8 mouse cellular contexts compared by ENCODE assay signal in genomic region chr1:177338466-177339206, GRCm38 (mm10).
DNase-seq lines count a peak whose midpoint lies in the region; ATAC-seq and TF ChIP-seq lines count a peak whose summit lies in the region.

No protein-coding gene starts in this region.

- H3K9me3 ChIP-seq in embryonic facial prominence, embryonic 11.5 days (replicated peaks; ENCODE audit: control insufficient read depth, low read length) = no peaks in the 10 kb centered on the region
- no peaks in the 10 kb centered on the region for H3K9me3 ChIP-seq in heart, embryonic 10.5 days
- no peaks in the 10 kb centered on the region for H3K9me3 ChIP-seq in kidney, embryonic 15.5 days (replicated peaks)
- no peaks in the 10 kb centered on the region for H3K9me3 ChIP-seq in stomach, embryonic 15.5 days

- ATAC-seq in embryonic facial prominence, embryonic 11.5 days (replicated peaks; ENCODE audit: insufficient number of reproducible peaks, low FRiP score, low TSS enrichment, low read depth) = peak; percentile 90
- ATAC-seq in kidney, embryonic 15.5 days (replicated peaks; ENCODE audit: low FRiP score) = peak; percentile 94
- peak; percentile 53; the same call in 1 of the 2 replicates for ATAC-seq in stomach, embryonic 15.5 days (ENCODE audit: insufficient read depth, low FRiP score, low read depth)

- peak overlapping the region; percentile 47 for H3K4me2 ChIP-seq in embryonic facial prominence, embryonic 11.5 days (ENCODE audit: low read depth, low read length)
- peak overlapping the region; percentile 77 for H3K4me2 ChIP-seq in kidney, embryonic 15.5 days
- peak overlapping the region; percentile 68 for H3K4me2 ChIP-seq in myocyte (ENCODE audit: low read depth)
- H3K4me2 ChIP-seq in stomach, embryonic 15.5 days = peak overlapping the region; percentile 79

- 4% methylated on average over 32 of the region's 32 CpGs for WGBS in embryonic facial prominence, embryonic 11.5 days
- WGBS in heart, embryonic 10.5 days = 3% methylated on average over 32 of the region's 32 CpGs
- 7% methylated on average over 32 of the region's 32 CpGs for WGBS in kidney, embryonic 15.5 days
- 4% methylated on average over 32 of the region's 32 CpGs for WGBS in liver, adult 2 months
- WGBS in stomach, embryonic 15.5 days = 4% methylated on average over 32 of the region's 32 CpGs

- no peaks in the 10 kb centered on the region for H3K79me2 ChIP-seq in liver, adult 2 months (ENCODE audit: control insufficient read depth, insufficient read depth, low read length)
- no peaks in the 10 kb centered on the region for H3K79me2 ChIP-seq in myocyte (ENCODE audit: control insufficient read depth, insufficient read depth)

- no peaks in the 10 kb centered on the region for H3K36me3 ChIP-seq in embryonic facial prominence, embryonic 11.5 days (replicated peaks; ENCODE audit: control insufficient read depth, insufficient read depth, low read depth, low read length)
- H3K36me3 ChIP-seq in heart, embryonic 10.5 days = no peaks in the 10 kb centered on the region
- no peaks in the 10 kb centered on the region for H3K36me3 ChIP-seq in kidney, embryonic 15.5 days
- no peaks in the 10 kb centered on the region for H3K36me3 ChIP-seq in liver, adult 2 months (ENCODE audit: control insufficient read depth, insufficient read depth, low read length)
- H3K36me3 ChIP-seq in myocyte (ENCODE audit: control insufficient read depth, insufficient read depth) = no peaks in the 10 kb centered on the region
- H3K36me3 ChIP-seq in stomach, embryonic 15.5 days = no peaks in the 10 kb centered on the region

- H3K4me3 ChIP-seq in embryonic facial prominence, embryonic 11.5 days (ENCODE audit: low read depth, low read length) = peak overlapping the region; percentile 30
- peak overlapping the region; percentile 64 for H3K4me3 ChIP-seq in heart, embryonic 10.5 days
- H3K4me3 ChIP-seq in kidney, embryonic 15.5 days (replicated peaks) = peak overlapping the region; percentile 42
- H3K4me3 ChIP-seq in liver, adult 2 months (ENCODE audit: insufficient read depth, low read depth, low read length) = peak overlapping the region; percentile 63
- peak overlapping the region; percentile 23 for H3K4me3 ChIP-seq in myocyte
- H3K4me3 ChIP-seq in stomach, embryonic 15.5 days (replicated peaks) = peak overlapping the region; percentile 47

- no peak for TF ChIP-seq CTCF in liver, adult 2 months (IDR thresholded peaks at IDR 0.05; ENCODE audit: low read depth, low read length)

- DNase-seq in 3T3-L1 (ENCODE audit: low read depth, low spot score) = peak; percentile 68
- DNase-seq in adrenal gland, postnatal 14 days = peak; percentile 74
- peak; percentile 72 for DNase-seq in embryonic facial prominence, embryonic 11.5 days (ENCODE audit: low spot score)
- DNase-seq in heart, embryonic 10.5 days (ENCODE audit: low spot score) = peak; percentile 80
- peak; percentile 21 for DNase-seq in liver, adult 2 months (ENCODE audit: extremely low read depth, low read depth, low spot score)

- H3ac ChIP-seq in myocyte (ENCODE audit: control insufficient read depth, insufficient read length) = no peak overlapping the region

- no peaks in the 10 kb centered on the region for H3K4me1 ChIP-seq in embryonic facial prominence, embryonic 11.5 days (ENCODE audit: control insufficient read depth, insufficient read depth, low read length)
- H3K4me1 ChIP-seq in heart, embryonic 10.5 days = 0 out of 2 replicates have a peak, but pooled peaks cover 9% of the 10 kb centered on the region
- H3K4me1 ChIP-seq in kidney, embryonic 15.5 days = peaks cover 14% of the 10 kb centered on the region; the same call in 1 of the 2 replicates
- peaks cover 4% of the 10 kb centered on the region for H3K4me1 ChIP-seq in liver, adult 2 months (ENCODE audit: control insufficient read depth, insufficient read depth, low read length)
- H3K4me1 ChIP-seq in stomach, embryonic 15.5 days = peaks cover 3% of the 10 kb centered on the region; the same call in 1 of the 2 replicates

- TF ChIP-seq POLR2A in liver, adult 2 months (IDR thresholded peaks at IDR 0.05; ENCODE audit: extremely low read depth, insufficient read depth, low read length) = no peak
- no peak for TF ChIP-seq POLR2A in myocyte (IDR thresholded peaks at IDR 0.05; ENCODE audit: insufficient read length, low read depth)

- no peak overlapping the region for H3K27ac ChIP-seq in embryonic facial prominence, embryonic 11.5 days (replicated peaks; ENCODE audit: low read depth, low read length)
- H3K27ac ChIP-seq in heart, embryonic 10.5 days = peak overlapping the region; percentile 88
- peak overlapping the region; percentile 64 for H3K27ac ChIP-seq in kidney, embryonic 15.5 days
- no peak overlapping the region for H3K27ac ChIP-seq in liver, adult 2 months (replicated peaks; ENCODE audit: insufficient read depth, low read depth, low read length)
- no peak overlapping the region for H3K27ac ChIP-seq in stomach, embryonic 15.5 days

- no peaks in the 10 kb centered on the region for H3K27me3 ChIP-seq in embryonic facial prominence, embryonic 11.5 days (ENCODE audit: control insufficient read depth, insufficient read depth, low read length)
- H3K27me3 ChIP-seq in heart, embryonic 10.5 days (ENCODE audit: insufficient read depth, poor library complexity, severe bottlenecking) = no peaks in the 10 kb centered on the region
- H3K27me3 ChIP-seq in kidney, embryonic 15.5 days = no peaks in the 10 kb centered on the region
- H3K27me3 ChIP-seq in liver, adult 2 months (ENCODE audit: control insufficient read depth, insufficient read depth, low read length) = no peaks in the 10 kb centered on the region
- no peaks in the 10 kb centered on the region for H3K27me3 ChIP-seq in myocyte (ENCODE audit: control insufficient read depth, insufficient read depth, insufficient read length)
- no peaks in the 10 kb centered on the region for H3K27me3 ChIP-seq in stomach, embryonic 15.5 days (replicated peaks)

- H3K9ac ChIP-seq in embryonic facial prominence, embryonic 11.5 days (replicated peaks; ENCODE audit: low read length) = peak overlapping the region; percentile 57
- H3K9ac ChIP-seq in kidney, embryonic 15.5 days = peak overlapping the region; percentile 43; the same call in 1 of the 2 replicates
- H3K9ac ChIP-seq in liver, adult 2 months (ENCODE audit: low read depth, low read length) = peak overlapping the region; percentile 56
- H3K9ac ChIP-seq in stomach, embryonic 15.5 days = peak overlapping the region; percentile 17; the same call in 1 of the 2 replicates

TF ChIP-seq in myocyte, 11 proteins besides CTCF, POLR2A, EP300 and RAD21:
- TF ChIP-seq TCF3 (IDR thresholded peaks at IDR 0.05; ENCODE audit: insufficient read length, low read depth) (no peak), MYOD1 (IDR thresholded peaks at IDR 0.05; ENCODE audit: control insufficient read depth in 1 of 3, insufficient read length in 2 of 3, low read depth in 2 of 3) (no peak), REST (IDR thresholded peaks at IDR 0.05; ENCODE audit: insufficient read depth, insufficient read length) (no peak), USF1 (IDR thresholded peaks at IDR 0.05; ENCODE audit: low read depth) (no peak), MAX (IDR thresholded peaks at IDR 0.05; ENCODE audit: low read depth) (no peak), POLR2AphosphoS2 (IDR thresholded peaks at IDR 0.05; ENCODE audit: insufficient read length, low read depth) (no peak), E2F4 (IDR thresholded peaks at IDR 0.05; ENCODE audit: insufficient read depth) (no peak), MYOG (IDR thresholded peaks at IDR 0.05; ENCODE audit: control insufficient read depth in 1 of 3, insufficient read depth in 1 of 3, insufficient read length in 2 of 3, low read depth in 2 of 3) (no peak), TCF12 (IDR thresholded peaks at IDR 0.05; ENCODE audit: insufficient read depth, poor library complexity, severe bottlenecking) (no peak), CEBPB (IDR thresholded peaks at IDR 0.05; ENCODE audit: insufficient read depth, poor library complexity, severe bottlenecking) (no peak), SRF (IDR thresholded peaks at IDR 0.05; ENCODE audit: control insufficient read depth, insufficient read length, low read depth) (no peak)

Comparison
In these comparisons a context has a peak if more than half of its experiments do, and no peak if none do; other contexts are left out.
1. DNase-seq: peak in every context shown above with its lines; median percentile 80 in heart, embryonic 10.5 days; 74 in adrenal gland, postnatal 14 days; 72 in embryonic facial prominence, embryonic 11.5 days; 68 in 3T3-L1; 21 in liver, adult 2 months.
2. H3K27ac ChIP-seq: peak in heart, embryonic 10.5 days (single experiment) and kidney, embryonic 15.5 days (single experiment); none in embryonic facial prominence, embryonic 11.5 days (single experiment), liver, adult 2 months (single experiment) and stomach, embryonic 15.5 days (single experiment).
3. Peak in every context shown above with its lines, with median percentiles within 50 percentile points of each other: ATAC-seq, H3K4me2 ChIP-seq, H3K4me3 ChIP-seq and H3K9ac ChIP-seq.